Mouse (Mus musculus): ENCODE results near the gene Fhit.

Gene Fhit

DNA sequence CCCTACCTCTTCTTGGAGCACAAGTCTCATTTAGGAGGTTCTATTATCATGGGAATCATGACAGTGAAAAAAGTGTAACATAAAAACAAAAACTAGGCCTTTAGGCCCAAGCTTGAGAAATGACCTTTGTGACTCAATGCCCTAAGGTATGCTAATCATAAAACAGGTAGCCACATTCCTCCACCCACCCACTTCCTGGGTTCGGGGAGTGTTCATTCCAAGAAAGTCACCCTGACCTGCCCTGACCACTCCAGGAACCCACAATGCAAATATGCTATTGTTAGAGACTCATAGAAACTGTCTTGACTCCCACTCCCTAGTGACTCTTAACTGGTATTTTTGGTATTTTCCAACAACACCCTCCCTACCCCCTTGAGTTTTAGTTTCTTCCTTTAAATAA is 1492.1 kb downstream of the Fhit start:
- no peak for DNase-seq

DNA sequence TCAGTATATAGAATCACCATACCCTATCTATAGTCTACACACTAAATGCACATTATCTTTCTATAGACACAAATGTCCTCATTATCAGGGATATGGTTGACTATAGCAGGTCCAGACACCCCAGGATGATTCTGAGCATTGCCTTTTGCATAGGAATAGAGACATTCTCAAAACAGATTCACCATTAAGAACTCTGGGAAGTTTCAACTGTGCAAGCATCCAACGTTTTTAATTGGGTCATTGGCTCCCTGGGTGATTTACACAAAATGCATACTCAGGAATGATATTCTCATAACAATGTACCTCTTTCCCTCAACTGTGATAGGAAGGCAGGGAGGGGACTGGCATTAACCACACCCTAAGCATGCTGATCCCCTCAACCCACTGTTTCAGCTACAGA is 1503.4 kb downstream of the Fhit start:
- no peak for DNase-seq

DNA sequence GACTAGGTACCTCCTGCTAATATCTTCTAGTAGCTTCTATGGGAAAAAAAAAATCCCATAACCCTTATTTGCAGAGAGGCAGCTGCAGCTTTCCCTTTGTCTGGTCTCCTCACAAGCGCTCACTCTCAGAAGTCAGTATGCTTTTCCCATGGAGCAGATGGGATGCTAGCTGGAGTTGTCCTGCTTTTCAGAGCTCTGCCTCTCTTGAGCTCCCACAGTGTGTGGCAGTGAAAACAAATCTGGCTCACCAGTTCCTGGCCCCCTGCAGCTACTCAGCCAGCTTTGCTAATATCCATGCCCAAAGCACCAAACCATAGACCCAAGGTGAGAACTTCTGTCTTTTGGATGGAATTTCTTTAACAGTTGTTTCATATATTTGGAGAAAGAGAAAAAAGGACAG is 1510.4 kb downstream of the Fhit start:
- DNase-seq = no peak

DNA sequence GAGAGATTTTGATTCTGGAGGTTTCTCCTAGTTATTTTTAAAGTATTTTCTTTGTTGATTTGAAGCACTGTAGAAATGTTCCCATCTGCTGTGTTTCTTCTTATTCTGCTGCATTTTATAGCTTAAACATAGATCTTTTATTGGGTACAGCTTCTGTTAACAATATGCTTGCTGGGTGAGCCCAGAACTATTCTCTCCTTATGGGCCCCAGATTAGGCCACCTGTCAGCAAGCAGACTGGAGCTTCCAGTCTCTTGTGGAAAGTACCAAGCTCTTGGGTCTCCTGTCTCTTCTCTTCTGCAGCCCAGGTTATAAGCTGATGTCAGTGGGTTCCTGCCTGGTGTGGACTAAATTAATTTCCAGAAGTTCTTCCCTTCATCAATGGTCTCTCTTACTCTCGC is 1513.4 kb downstream of the Fhit start:
- DNase-seq = no peak

DNA sequence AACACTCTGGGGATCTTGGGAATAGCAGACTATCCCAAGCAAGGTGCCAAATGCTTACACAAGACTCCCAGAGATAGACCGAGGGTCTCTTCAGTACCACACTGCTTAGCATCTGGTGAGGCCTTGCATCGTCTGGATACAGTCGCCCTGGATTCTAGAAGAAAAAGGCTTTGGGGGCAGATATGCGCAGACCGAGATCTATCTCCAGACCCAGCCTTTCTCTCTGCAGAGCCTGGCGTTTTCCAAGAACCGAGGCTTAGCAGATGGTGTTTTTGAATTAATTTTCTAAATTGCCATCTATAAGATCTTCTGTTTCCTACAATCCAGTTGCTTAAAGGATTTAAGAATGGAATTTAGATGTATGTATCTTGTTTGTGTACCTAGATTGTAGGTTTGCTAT is 1515.6 kb downstream of the Fhit start:
- no peak for DNase-seq

DNA sequence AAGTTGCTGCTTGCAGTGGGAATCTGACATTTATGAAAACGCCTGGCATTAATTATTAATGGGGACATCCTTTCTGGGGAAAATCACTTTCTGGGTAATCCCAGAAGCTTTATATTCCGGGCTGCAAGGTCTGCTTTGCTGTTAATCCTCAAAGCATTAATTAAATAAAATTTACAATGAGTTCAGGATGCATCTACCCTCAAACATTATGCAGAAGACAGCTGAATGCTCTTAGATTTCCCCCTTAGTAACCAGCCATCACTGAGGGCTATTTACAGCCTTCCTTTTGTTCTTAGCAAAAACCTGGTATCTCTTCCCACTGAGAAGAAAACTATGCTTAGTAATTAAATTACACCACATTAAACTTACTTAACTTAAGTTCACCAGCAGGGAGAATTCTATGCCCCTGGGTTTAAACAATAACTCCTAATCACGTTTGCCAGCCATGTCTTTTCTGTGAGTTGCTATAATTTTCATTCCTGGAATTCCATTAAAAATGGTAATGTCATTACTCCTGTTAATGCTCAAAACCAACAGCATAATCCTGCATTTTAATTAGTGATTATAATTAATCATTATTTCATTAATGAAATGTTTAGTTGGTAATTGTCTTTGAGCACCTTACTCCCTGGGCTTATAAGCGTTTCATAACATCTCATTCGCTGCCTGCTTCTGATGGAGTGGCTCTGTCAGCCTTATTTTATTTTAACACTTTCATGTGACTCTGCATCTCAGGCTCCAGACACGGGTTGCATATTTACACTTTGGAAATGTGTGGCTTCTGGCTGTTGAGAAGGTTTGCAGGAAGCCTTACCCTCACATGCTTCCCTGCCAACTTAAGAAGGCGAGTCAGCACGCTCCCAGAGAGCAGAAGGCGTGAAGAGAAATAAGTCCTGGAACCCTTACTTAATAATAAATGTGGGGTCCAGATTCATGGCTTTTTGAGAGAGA is 1517.3 kb downstream of the Fhit start:
- DNase-seq = no peak

DNA sequence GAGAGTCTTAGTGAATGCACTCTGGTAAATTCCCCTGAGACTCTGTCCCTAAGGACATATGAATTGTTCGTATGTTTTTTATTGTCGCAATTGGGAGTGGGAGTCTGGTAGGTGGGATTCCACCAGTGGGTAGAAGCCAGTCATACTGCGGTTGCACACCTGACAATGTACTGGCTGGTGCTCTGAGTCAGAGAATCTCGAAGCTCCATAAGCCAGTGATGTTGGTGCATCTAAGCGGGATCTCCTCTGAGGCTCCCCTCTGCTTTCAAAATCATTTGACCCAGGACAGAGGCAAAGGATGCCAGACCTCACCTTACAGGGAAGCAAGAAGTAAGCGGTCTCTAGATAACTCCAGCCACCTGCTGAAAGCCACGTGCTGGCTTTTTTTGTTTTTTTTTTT is 1518.1 kb downstream of the Fhit start:
- no peak for DNase-seq

DNA sequence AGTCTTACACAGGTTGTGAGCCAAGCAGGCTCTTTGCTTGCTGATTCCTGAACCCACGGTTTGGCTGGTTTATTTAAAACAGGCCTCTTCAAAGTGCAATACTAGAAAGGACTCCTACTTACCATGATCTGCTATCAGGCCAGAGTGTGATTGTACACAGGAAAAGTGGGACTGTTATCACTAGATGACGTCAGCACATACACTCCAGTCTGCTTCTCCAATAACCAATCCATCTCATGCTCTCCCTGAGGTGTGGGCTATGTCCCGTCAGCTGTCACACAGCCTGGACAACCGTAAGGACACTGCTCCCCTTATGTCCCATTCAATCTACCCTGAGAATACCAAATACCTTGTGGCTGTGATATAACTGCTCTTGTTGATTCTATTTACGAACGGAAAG is 1519.2 kb downstream of the Fhit start:
- no peak for DNase-seq

DNA sequence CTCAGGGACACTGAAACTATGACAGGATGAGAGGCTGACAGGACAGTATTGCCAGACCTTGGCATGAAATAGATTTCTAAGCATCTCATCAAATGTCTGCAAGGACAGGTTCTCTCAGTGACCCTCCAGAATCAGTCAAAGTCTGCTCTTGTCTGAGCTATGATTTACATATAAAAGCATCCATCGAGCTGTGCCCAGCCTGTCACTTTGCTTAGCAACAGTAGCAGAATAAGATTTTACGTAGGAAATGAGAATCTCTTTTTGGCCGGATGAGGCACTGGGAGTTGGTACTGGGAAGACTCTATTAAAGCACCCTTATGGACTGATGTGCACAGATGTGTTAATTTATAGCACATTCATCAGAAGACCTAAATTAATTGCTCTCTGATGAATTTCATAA is 1519.8 kb downstream of the Fhit start:
- DNase-seq = no peak

DNA sequence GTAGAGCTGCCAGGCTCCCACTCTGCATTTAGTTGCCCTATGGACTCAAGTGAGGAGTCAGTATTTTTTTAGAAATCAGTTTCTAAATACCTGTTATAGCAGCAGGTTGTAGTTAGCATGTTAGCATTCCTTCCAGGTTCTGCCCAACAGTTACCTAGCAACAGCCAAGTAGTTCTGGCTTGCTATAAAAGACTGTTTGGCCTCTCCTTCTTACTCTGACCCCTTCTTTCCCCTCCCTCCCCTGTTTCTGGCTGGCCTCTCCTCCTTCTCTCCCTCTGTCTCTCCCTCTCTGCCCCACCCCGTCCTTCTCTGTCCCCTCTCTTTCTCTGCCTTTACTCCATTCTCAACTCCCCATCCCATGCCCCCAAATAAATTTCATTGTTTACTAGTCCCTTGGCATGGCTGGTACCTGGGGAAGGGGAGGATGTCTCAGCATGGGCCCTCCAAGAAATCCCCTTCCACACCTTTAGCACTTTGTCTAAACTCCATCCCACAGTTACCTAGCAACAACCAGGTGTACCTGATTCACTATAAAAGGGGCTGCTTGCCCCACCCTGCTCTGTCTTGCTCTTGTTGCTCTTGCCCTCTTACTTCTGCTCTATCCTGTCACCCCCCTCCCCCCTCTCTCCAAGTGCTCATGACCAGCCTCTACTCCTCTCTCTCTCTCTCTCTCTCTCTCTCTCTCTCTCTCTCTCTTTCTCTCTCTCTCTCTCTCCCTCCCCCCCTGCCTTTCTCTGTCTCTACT is 1527.4 kb downstream of the Fhit start:
- DNase-seq = no peak

DNA sequence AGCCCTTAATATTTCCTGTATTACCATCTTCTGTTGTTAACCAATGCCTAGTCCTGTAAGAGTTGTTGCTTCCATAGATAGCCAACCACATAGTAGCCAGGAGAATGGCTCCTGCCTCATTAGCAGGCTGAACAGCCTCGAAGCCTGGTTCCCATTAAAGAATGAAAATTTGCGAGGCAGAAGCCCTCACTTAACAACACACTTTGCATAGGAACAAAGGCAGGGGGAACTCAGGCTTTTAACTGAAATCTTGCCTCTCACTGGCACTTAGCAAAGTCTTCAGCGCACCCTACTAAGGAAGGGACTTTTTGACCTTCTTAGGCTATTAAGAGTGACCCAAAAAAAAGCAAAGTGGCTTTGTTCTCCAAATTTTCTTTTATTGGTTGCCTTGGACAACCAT is 1529.3 kb downstream of the Fhit start:
- DNase-seq = no peak

DNA sequence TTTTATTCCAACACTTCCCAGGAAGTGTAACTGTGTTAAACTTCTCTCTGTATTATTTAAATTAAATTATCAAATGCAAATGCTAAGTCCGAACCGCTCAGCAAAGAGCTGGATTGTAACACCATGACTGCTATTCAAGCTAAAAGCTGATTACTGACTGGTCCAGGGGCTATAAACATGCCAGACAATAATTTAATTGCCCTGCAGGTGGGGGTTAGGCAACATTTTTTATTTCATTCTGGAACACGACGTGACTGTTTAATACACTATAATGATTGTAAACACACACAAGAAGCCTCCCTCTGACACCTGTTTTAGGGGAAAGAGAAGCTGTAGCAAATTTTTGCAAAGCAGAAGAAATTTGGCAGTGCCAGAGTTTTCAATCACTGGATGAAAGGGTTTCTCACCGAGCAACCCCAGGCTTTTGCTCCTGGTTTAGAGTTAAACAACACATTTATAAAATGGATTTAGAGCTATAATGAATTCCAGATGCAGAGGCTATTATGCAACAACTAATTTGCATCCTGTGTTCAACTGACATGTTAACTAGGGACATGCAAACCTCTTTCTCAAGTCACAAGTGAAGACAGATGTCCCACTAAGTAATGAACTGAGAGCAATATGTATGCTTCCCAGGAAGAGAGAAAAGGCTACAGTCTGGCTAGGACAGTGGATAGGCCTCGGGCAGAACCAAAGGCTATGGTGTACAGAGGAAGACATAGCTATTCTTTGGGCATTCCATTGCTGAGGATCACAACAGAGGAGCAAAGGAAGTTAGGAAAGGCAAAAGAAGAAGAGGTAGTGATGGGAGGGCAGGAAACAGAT is 1538.4 kb downstream of the Fhit start:
- no peak for DNase-seq

DNA sequence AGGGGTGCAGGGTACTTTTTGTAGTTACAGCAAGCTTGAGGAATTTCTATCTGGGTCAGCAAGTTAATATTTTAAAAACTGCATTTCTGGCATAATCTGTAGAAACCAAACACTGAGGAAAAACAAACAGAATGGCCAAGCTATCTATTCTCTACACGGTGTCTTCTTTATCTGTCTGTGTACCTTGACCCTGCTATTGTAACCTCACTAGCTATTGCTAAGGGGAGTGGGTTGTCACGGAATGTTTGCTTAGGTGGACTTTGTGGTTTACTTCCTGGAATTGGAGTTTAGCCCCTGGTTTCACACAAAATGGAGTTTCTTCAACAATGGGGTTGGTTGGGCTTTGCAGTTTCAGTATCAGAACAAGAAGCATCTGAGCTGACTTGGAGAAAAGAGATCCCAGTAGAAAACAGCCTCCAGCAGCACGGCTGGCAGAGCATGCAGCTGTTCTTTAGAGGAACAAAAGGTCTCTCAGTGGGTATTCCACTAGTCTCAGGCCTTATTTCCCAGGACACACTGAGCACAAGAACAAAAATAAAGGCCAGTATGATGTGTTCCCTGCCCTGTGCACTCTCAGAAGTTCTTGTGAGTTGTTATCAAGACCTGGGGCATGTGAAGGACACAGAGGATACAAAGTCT is 1540.8 kb downstream of the Fhit start:
- no peak for DNase-seq

DNA sequence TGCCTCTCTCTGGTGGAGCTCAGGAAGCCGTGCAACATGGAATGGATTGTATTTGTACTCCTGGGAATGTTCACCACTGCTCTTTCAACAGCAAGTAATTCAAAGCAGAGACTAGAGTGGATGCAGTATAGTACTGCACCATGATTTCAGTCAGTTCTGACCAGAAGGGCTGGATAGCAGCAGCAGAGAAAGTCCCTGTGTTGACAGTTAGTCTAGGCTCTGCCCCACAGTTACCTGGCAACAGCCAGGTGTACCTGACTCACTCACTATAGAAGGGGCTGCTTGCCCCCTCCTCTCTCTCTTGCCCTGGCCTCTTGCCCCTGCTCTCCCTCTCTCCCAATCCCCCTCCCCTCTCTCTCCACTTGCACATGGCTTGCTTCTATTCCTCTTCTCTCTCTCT is 1542.0 kb downstream of the Fhit start:
- DNase-seq = no peak

DNA sequence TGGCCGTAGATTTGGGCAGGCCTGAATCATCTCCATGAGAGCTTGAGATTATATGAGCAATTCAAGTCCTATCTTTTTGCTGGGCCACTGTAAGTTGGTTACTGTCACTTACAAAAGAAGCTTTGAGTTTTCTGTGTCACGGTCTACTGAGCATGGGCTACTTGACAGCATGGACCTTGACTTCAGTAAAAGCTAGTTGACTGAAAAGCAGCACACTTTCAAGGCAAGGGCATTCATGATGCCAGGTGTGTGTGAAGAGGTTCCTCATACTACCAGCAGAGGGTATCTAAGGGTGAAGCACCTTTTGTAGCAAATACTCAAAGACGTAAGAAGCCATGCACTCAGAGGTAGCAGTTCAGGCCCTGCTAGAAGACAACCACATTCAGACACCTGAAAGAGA is 1548.7 kb downstream of the Fhit start:
- DNase-seq = no peak

DNA sequence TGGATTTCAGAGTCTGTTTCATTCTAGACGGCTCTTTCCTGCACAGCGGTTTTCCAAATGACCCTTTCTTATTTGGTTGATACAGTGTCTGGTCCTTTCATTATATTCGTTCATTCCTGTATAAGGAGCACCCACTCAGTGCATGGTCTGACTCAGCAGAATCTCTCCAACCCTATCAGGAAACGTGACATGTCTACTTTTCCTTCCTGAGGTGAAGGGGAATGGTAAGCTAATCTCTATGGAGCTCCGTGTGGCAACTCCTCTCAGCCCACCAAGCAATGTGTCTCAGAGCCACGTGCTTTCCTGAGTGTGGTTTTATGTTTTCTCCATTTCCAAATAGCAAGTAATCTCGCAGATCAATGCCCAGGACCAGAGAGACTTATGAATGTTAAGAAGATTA is 1552.7 kb downstream of the Fhit start:
- no peak for DNase-seq

DNA sequence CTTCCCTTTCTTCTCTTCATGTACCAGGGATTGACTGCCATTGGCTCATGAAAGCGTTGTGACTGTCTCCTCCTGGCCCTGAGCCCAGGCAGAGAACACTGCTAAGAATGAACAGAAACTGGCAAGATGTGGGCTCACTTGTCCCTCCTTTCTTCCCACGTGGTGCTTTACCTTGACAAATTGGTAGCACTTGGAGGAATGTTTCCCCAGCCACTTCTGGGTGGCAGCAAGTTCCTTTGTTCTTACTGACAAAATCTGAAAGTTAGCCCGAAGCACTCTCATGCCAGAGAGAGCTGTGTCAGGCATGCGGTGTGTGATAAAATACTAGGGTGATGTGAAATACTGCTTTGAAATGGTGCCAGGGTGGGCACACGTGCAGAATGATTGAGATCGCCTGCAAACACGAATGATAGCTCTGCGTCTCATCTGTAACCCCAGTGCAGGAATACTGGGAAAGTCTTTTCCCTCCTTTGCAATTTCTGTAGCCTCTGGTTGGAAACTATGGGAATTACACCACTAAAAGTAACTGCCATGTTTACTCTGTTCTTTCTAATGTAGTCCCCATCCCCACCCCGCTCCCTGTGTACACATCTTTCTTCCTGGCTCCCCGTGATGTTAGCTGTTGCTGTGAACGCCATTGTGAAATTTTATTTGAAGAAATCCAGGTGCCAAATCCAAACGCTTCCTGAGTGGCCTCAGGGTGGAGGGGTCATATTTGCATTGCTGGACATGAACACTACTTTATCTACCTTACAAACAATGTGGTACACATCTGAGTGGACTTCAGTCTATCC is 1555.1 kb downstream of the Fhit start:
- no peak for DNase-seq

DNA sequence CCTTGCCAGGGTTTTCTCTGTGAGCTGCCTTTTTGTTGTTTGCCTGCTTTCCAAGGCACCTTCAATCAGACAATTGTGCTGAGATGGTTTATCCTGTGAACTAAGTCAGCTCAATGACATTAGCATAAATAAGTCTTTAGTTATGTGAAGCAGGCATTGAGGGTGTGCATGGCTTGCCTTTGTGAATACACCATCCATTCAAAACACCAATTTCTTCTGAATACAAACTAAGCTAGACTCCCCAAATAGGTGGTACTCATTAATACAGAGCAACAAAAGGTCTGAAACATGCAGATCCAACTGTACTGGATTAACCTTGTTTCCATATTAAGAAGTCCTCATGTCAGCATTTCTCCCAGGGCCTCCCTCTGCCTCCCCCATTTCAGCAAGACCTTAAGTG is 1561.6 kb downstream of the Fhit start:
- DNase-seq = no peak

DNA sequence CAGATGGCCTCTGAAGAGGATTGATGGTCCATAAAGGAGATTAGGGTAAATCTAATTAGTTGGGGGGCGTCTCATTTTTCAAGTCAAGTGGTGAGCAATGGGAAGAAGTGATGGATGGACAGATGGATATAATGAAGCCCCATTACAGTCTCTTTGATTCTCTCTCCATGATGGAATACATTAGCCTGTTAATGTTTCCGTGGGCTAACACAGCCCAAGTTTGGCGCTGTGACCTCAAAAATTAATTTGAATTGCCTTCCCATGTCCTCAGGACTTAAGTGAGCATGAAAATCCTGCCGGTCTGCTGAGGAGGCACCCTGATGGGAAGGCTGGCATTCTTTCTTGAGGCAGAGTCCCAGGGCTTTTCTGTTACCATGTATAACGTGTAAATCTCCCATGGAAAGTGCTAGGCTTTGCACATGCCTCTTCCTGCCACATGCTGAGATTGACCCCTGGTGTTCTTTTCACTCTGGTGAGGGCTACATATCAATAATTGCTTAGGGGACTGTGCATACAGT is 1564.3 kb downstream of the Fhit start:
- no peak for DNase-seq

DNA sequence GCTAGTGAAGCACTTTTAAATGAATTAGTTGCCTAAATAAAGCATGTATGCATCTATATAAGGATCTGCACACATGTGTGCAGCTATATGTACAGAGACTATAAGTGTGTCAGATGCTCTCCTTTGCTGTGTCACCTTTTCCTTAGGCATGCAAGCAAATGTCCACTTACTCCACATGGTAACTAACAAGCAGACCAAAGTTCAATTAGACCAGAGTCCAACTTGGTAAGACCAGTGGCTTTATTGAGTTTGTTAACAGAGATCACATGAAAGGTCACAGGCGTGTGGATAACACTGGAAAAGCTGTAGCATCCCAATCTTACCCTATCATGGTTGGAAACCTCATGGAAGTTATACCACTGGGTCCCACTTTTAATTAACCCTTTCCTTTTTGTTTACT is 1572.7 kb downstream of the Fhit start:
- DNase-seq = no peak

DNA sequence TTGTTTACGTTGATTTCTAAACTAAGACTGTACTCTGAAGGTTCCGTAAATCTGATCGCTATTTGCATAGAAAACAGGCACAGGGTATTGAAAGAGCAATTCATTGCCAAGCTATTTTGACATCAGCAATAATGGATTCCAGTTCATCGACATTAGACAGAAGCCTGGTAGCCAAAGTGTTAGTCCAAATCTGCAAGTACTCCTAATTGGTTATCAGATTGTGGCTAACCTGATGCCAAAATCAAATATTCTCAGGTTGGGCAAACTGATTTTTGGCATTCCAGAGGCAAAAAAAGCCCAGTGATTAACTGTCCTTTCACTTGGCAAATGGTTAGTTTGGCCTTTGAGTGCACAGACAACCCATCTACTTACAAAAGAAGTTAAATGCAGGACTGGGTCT is 1573.9 kb downstream of the Fhit start:
- DNase-seq = no peak

Measured in thymus, postnatal 25 days (tissue).